Comparison of ENCODE assay signal across 8 mouse cellular contexts in the genomic region with DNA sequence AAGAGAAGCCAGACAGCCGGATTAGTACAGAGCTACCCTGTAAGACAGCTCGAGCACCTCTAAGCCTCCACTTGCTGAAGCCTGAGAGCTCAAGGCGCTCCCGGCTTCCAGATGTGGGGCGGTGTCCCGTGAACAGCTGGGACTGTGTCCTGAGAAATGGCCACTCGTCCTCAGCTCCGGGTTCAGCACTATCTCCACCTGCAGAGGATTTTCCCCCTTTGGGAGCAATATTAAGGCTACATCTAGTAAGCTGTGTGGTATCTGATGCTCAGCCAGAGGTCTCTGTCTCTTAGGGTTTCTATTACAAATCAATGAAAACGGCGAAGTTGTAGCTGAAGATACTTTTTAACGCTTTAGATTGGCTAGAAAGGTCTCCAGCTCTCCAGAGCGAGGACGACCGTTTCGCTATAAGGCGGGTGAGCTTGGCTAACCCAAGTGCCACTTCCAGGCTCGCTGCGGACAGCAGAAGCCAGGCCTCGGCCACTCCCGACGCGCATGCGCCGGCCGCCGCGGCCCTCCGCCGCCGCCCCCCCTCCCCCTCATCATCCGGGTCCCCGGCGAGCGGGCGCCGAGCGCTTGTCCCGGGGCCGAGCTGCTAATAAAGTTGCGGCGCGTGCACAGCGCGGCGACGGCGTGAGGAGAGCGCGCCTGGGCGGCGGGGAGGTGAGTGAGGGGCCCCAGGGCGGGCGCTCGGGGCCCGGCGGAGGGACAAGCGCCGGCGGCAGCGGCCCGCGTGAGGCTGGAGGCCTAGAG. TPM values are rescaled to one million over a fixed set of nuclear protein-coding genes. Genes with fewer than 3 reads are reported as not detected.
A peak's percentile ranks its signal among the peaks of the same experiment; 100 is the strongest.
DNase-seq lines count a peak whose midpoint lies in the region; ATAC-seq and TF ChIP-seq lines count a peak whose summit lies in the region.

Gene Smad5 (plus strand): TSS at position 542 of the 753 bp plus-strand sequence.

- H3K9me3 ChIP-seq in heart, embryonic 12.5 days (replicated peaks): peaks cover 5% of the 10 kb centered on the region; the same call in 1 of the 2 replicates
- no peaks in the 10 kb centered on the region for H3K9me3 ChIP-seq in kidney, postnatal 0 days (replicated peaks; ENCODE audit: low read length)
- no peaks in the 10 kb centered on the region for H3K9me3 ChIP-seq in liver, embryonic 12.5 days (replicated peaks)
- H3K9me3 ChIP-seq in stomach, embryonic 14.5 days (ENCODE audit: control insufficient read depth, low read depth, low read length): no peaks in the 10 kb centered on the region

- 3% methylated on average over 62 of the region's 62 CpGs for WGBS in heart, embryonic 12.5 days
- 3% methylated on average over 59 of the region's 62 CpGs for WGBS in kidney, postnatal 0 days
- 5% methylated on average over 60 of the region's 62 CpGs for whole genome bisulfite sequencing in liver, embryonic 12.5 days (ENCODE audit: insufficient replicate concordance)
- 4% methylated on average over 51 of the region's 62 CpGs for WGBS in stomach, embryonic 14.5 days

- no peaks in the 10 kb centered on the region for H3K27me3 ChIP-seq in heart, embryonic 12.5 days (replicated peaks)
- no peaks in the 10 kb centered on the region for H3K27me3 ChIP-seq in kidney, postnatal 0 days (ENCODE audit: insufficient read depth, low read length)
- H3K27me3 ChIP-seq in liver, embryonic 12.5 days (replicated peaks): no peaks in the 10 kb centered on the region
- H3K27me3 ChIP-seq in stomach, embryonic 14.5 days (ENCODE audit: control insufficient read depth, insufficient read depth, low read length): no peaks in the 10 kb centered on the region

- peak; percentile 86 for DNase-seq in CD4-positive helper T cell, adult 2 months (ENCODE audit: low read depth, low spot score)
- peak; percentile 89 for DNase-seq in kidney, postnatal 0 days (ENCODE audit: low spot score)
- DNase-seq in naive thymus-derived CD4-positive, alpha-beta T cell, adult 2 months (ENCODE audit: low read depth): peak; percentile 86

- peak; percentile 89 for ATAC-seq in heart, embryonic 12.5 days (ENCODE audit: insufficient number of reproducible peaks, low FRiP score)
- peak; percentile 88 for ATAC-seq in kidney, postnatal 0 days (replicated peaks; ENCODE audit: low FRiP score, low read depth)
- peak; percentile 78 for ATAC-seq in liver, embryonic 12.5 days
- ATAC-seq in stomach, embryonic 14.5 days (ENCODE audit: insufficient number of reproducible peaks, insufficient read depth, low FRiP score, low read depth): peak; percentile 77

- H3K36me3 ChIP-seq in heart, embryonic 12.5 days: 0 out of 2 replicates have a peak, but pooled peaks cover 3% of the 10 kb centered on the region
- H3K36me3 ChIP-seq in kidney, postnatal 0 days (ENCODE audit: insufficient read depth, low read length): no peaks in the 10 kb centered on the region
- H3K36me3 ChIP-seq in liver, embryonic 12.5 days: 0 out of 2 replicates have a peak, but pooled peaks cover 13% of the 10 kb centered on the region
- peaks cover 11% of the 10 kb centered on the region for H3K36me3 ChIP-seq in stomach, embryonic 14.5 days (ENCODE audit: control insufficient read depth, insufficient read depth, low read length)

- peak within 1 kb of the TSS; percentile 96 for H3K9ac ChIP-seq in heart, embryonic 12.5 days
- peak within 1 kb of the TSS; percentile 99 for H3K9ac ChIP-seq in kidney, postnatal 0 days (ENCODE audit: low read depth, low read length)
- H3K9ac ChIP-seq in liver, embryonic 12.5 days: peak within 1 kb of the TSS; percentile 87
- H3K9ac ChIP-seq in stomach, embryonic 14.5 days (replicated peaks; ENCODE audit: low read depth, low read length): peak within 1 kb of the TSS; percentile 98

- H3K4me1 ChIP-seq in bone marrow macrophage, adult 2 months (ENCODE audit: control insufficient read depth, insufficient read depth, low read length): peaks cover 20% of the 10 kb centered on the region
- peaks cover 14% of the 10 kb centered on the region for H3K4me1 ChIP-seq in embryonic fibroblast, embryonic 13.5 days (ENCODE audit: control insufficient read depth, insufficient read depth, low read length)
- peaks cover 50% of the 10 kb centered on the region for H3K4me1 ChIP-seq in heart, embryonic 12.5 days (replicated peaks)
- peaks cover 21% of the 10 kb centered on the region for H3K4me1 ChIP-seq in kidney, postnatal 0 days (replicated peaks; ENCODE audit: insufficient read depth, low read length)
- peaks cover 38% of the 10 kb centered on the region for H3K4me1 ChIP-seq in liver, embryonic 12.5 days
- peaks cover 30% of the 10 kb centered on the region for H3K4me1 ChIP-seq in stomach, embryonic 14.5 days (ENCODE audit: control insufficient read depth, insufficient read depth, low read length)

- no peak; the same call in 1 of the 2 replicates for TF ChIP-seq POLR2A in bone marrow macrophage, adult 2 months (IDR thresholded peaks at IDR 0.05; ENCODE audit: borderline replicate concordance, low read depth, low read length)
- TF ChIP-seq POLR2A in embryonic fibroblast, embryonic 13.5 days (IDR thresholded peaks at IDR 0.05; ENCODE audit: low read depth, low read length): peak; percentile 92

- H3K4me2 ChIP-seq in heart, embryonic 12.5 days: peak within 1 kb of the TSS; percentile 75
- peak within 1 kb of the TSS; percentile 65 for H3K4me2 ChIP-seq in kidney, postnatal 0 days (ENCODE audit: low read length)
- peak within 1 kb of the TSS; percentile 92 for H3K4me2 ChIP-seq in liver, embryonic 12.5 days
- peak within 1 kb of the TSS; percentile 57 for H3K4me2 ChIP-seq in stomach, embryonic 14.5 days (replicated peaks; ENCODE audit: low read depth, low read length)

- no peak for TF ChIP-seq CTCF in bone marrow macrophage, adult 2 months (IDR thresholded peaks at IDR 0.05; ENCODE audit: low read depth, low read length)
- no peak for TF ChIP-seq CTCF in embryonic fibroblast, embryonic 13.5 days (IDR thresholded peaks at IDR 0.05; ENCODE audit: borderline replicate concordance, insufficient read depth, low read length)
- TF ChIP-seq CTCF in kidney, postnatal 0 days (IDR thresholded peaks at IDR 0.05; ENCODE audit: low read depth): no peak

- peak within 1 kb of the TSS; percentile 73 for H3K4me3 ChIP-seq in bone marrow macrophage, adult 2 months (ENCODE audit: insufficient read depth, low read length)
- H3K4me3 ChIP-seq in embryonic fibroblast, embryonic 13.5 days (ENCODE audit: insufficient read depth, low read length): peak within 1 kb of the TSS; percentile 95
- peak within 1 kb of the TSS; percentile 75 for H3K4me3 ChIP-seq in heart, embryonic 12.5 days
- peak within 1 kb of the TSS; percentile 75 for H3K4me3 ChIP-seq in kidney, postnatal 0 days (replicated peaks; ENCODE audit: low read depth, low read length)
- peak within 1 kb of the TSS; percentile 66 for H3K4me3 ChIP-seq in liver, embryonic 12.5 days
- peak within 1 kb of the TSS; percentile 66 for H3K4me3 ChIP-seq in stomach, embryonic 14.5 days (ENCODE audit: low read depth, low read length)

- H3K27ac ChIP-seq in bone marrow macrophage, adult 2 months (ENCODE audit: insufficient read depth, low read depth, low read length): peak within 1 kb of the TSS; percentile 58
- H3K27ac ChIP-seq in embryonic fibroblast, embryonic 13.5 days (ENCODE audit: insufficient read depth, low read length): peak within 1 kb of the TSS; percentile 91
- peak within 1 kb of the TSS; percentile 99 for H3K27ac ChIP-seq in heart, embryonic 12.5 days (ENCODE audit: poor library complexity, severe bottlenecking)
- H3K27ac ChIP-seq in kidney, postnatal 0 days: peak within 1 kb of the TSS; percentile 100
- peak within 1 kb of the TSS; percentile 95 for H3K27ac ChIP-seq in liver, embryonic 12.5 days
- peak within 1 kb of the TSS; percentile 99 for H3K27ac ChIP-seq in stomach, embryonic 14.5 days (ENCODE audit: low read length)

RNA-seq across cellular contexts. Expression of gene Smad5, which starts in this region (rescaled TPM):
- 10.2 and 11.5 TPM in 2 replicates for polyA plus RNA-seq in bone marrow macrophage, adult 2 months (2012; ENCODE audit: insufficient read depth, insufficient read length, missing spikeins)
- polyA plus RNA-seq in embryonic fibroblast, embryonic 13.5 days (2011; ENCODE audit: insufficient read length, low read depth, missing spikeins): 59.8 and 75.9 TPM in 2 replicates
- 24.3 and 25.7 TPM in 2 replicates for polyA plus RNA-seq in heart, embryonic 12.5 days (2016; fragmentation: Nextera tagmentation; extraction: Ambion mirVana)
- polyA plus RNA-seq in kidney, postnatal 0 days (2015; fragmentation: Nextera tagmentation; extraction: Ambion mirVana): 23.9 and 26.3 TPM in 2 replicates
- polyA plus RNA-seq in liver, embryonic 12.5 days (2016; fragmentation: Nextera tagmentation; extraction: Ambion mirVana): 7.3 TPM in 2 replicates
- polyA plus RNA-seq in stomach, embryonic 14.5 days (2014; fragmentation: Nextera tagmentation; extraction: Ambion mirVana): 51.1 and 52.7 TPM in 2 replicates

Comparison
In these comparisons a context has a peak if more than half of its experiments do, and no peak if none do; other contexts are left out.
1. Peak in every context shown above with its lines: DNase-seq, ATAC-seq, H3K4me3 ChIP-seq and H3K27ac ChIP-seq.